Mouse (Mus musculus) gastrocnemius, adult 2 months (tissue): Measurements from ENCODE around the gene 1700034J05Rik. TPM values are rescaled to one million over a fixed set of nuclear protein-coding genes. Genes with fewer than 3 reads are reported as not detected.

Source experiments
- DNase-seq: peaks from one replicate; pipeline ENCODE4 v3.0.0; 2022
- H3K27ac ChIP-seq: fragments of 200-600 bp; 2 replicates; pipeline ENCODE4 v1.8.1; 2022; ENCODE audit warnings: mild to moderate bottlenecking
- H3K4me3 ChIP-seq: fragments of 200-600 bp; 2 replicates; pipeline ENCODE4 v1.8.1; 2022; ENCODE audit warnings: mild to moderate bottlenecking, moderate library complexity
- CTCF ChIP-seq: fragments of 200-600 bp; IDR thresholded peaks from 2 replicates; pipeline ENCODE4 v1.8.1; 2022; ENCODE audit warnings: antibody characterized with exemption, mild to moderate bottlenecking, moderate library complexity
- intact Hi-C: fragments of 180-260 bp; cut with DNase I; formaldehyde crosslinking; loops from one replicate; pipeline ENCODE4 v1.15.1; 2025
- total RNA-seq, 2 experiments: library from RNA; stranded (reverse); gene quantifications; 2 replicates each; pipeline ENCODE4 v1.2.3; 2021

The 1700034J05Rik gene
- total RNA-seq, 2 experiments from 2014 or later, result not detected

- TF ChIP-seq CTCF, result no peak
- intact Hi-C loops, result no loop called here
- no peak overlapping the region for H3K4me3 ChIP-seq
- peak; percentile 24 for DNase-seq
- peak overlapping the region; percentile 56 for H3K27ac ChIP-seq
Observed at GRCm38 (mm10) chr6:146959908-146960680, 5.9 kb upstream of the 1700034J05Rik start.

GRCm38 (mm10) chr6:146958694-146959093 lies 4.5 kb upstream of the 1700034J05Rik start:
- Histone ChIP-seq H3K27ac (no peak overlapping the region), H3K4me3 (no peak overlapping the region)
- no peak for TF ChIP-seq CTCF
- intact Hi-C loops, result no loop called here
- no peak for DNase-seq

- intact Hi-C loops, result no loop called here
- no peak overlapping the region for H3K27ac ChIP-seq
- no peak for DNase-seq
- TF ChIP-seq CTCF, result no peak
- no peak overlapping the region for H3K4me3 ChIP-seq
Observed at GRCm38 (mm10) chr6:146956961-146957360, 2.7 kb upstream of the 1700034J05Rik start.

GRCm38 (mm10) chr6:146955896-146956295 lies 1.7 kb upstream of the 1700034J05Rik start:
- intact Hi-C loops, result no loop called here
- H3K27ac ChIP-seq, result no peak overlapping the region
- TF ChIP-seq CTCF, result no peak
- no peak overlapping the region for H3K4me3 ChIP-seq
- no peak for DNase-seq

GRCm38 (mm10) chr6:146955475-146955874 lies 1.3 kb upstream of the 1700034J05Rik start:
- intact Hi-C loops, result no loop called here
- H3K27ac ChIP-seq, result no peak overlapping the region
- H3K4me3 ChIP-seq, result no peak overlapping the region
- DNase-seq, result no peak
- TF ChIP-seq CTCF, result no peak

GRCm38 (mm10) chr6:146950454-146950832 lies 3.8 kb downstream of the 1700034J05Rik start:
- no peak for TF ChIP-seq CTCF
- intact Hi-C loops, result no loop called here
- H3K27ac ChIP-seq, result no peak overlapping the region
- no peak overlapping the region for H3K4me3 ChIP-seq
- no peak for DNase-seq

GRCm38 (mm10) chr6:146949682-146950453 lies 4.4 kb downstream of the 1700034J05Rik start:
- Histone ChIP-seq H3K27ac (peak overlapping the region; percentile 31; the same call in 1 of the 2 replicates), H3K4me3 (no peak overlapping the region)
- TF ChIP-seq CTCF, result no peak
- intact Hi-C loops, result no loop called here
- DNase-seq, result no peak

- Histone ChIP-seq H3K4me3 (no peak overlapping the region), H3K27ac (peak overlapping the region; percentile 52; the same call in 1 of the 2 replicates)
- no peak for TF ChIP-seq CTCF
- no peak for DNase-seq
- intact Hi-C loops, result no loop called here
Observed at GRCm38 (mm10) chr6:146947186-146947585, 7.0 kb downstream of the 1700034J05Rik start.

GRCm38 (mm10) chr6:146946327-146947029 lies 7.7 kb downstream of the 1700034J05Rik start:
- TF ChIP-seq CTCF, result no peak
- intact Hi-C loops, result loop anchor here (1.0 kb wide), 1 partner anchor 58 kb away; the partner anchor contains the start of gene Ppfibp1
- Histone ChIP-seq H3K27ac (peak overlapping the region; percentile 52), H3K4me3 (no peak overlapping the region)
- DNase-seq, result no peak

- Histone ChIP-seq H3K4me3 (no peak overlapping the region; the same call in 1 of the 2 replicates), H3K27ac (peak overlapping the region; percentile 74)
- intact Hi-C loops, result no loop called here
- TF ChIP-seq CTCF, result no peak
- DNase-seq, result no peak
Observed at GRCm38 (mm10) chr6:146944830-146945229, 9.4 kb downstream of the 1700034J05Rik start.

GRCm38 (mm10) chr6:146944009-146944408 lies 10.2 kb downstream of the 1700034J05Rik start:
- Histone ChIP-seq H3K27ac (peak overlapping the region; percentile 74), H3K4me3 (no peak overlapping the region)
- intact Hi-C loops, result no loop called here
- TF ChIP-seq CTCF, result peak; percentile 19; the same call in 1 of the 2 replicates
- no peak for DNase-seq

GRCm38 (mm10) chr6:146941505-146942275 lies 12.5 kb downstream of the 1700034J05Rik start:
- intact Hi-C loops, result no loop called here
- TF ChIP-seq CTCF, result no peak
- Histone ChIP-seq H3K27ac (peak overlapping the region; percentile 48), H3K4me3 (no peak overlapping the region)
- no peak for DNase-seq
